Mouse (Mus musculus) thymus, adult 18-20 months (tissue): ENCODE results near the gene Spcs3.
"Not testable (repeated sequence)": the region's sequence is repeated elsewhere in the genome, so short reads cannot be mapped to it uniquely, and the experiment has no call there.

Experiments used
- DNase-seq, 2 experiments: peaks; one replicate each; pipeline ENCODE4 v3.0.0; 2022; ENCODE audit warnings: mixed read lengths in 2 of 2

The Spcs3 gene

GRCm38 (mm10) chr8:54529382-54530296 lies at the start of gene Spcs3, which contains the start of gene Asb5:
TSS of gene Spcs3 (minus strand) at chr8:54529998.
TSS of gene Asb5 (plus strand) at chr8:54529580.
- DNase-seq = peak; percentile 89

- DNase-seq = no peak
Observed at GRCm38 (mm10) chr8:54570618-54571609, 41.1 kb upstream of the Spcs3 start.

GRCm38 (mm10) chr8:54567168-54567567 lies 37.4 kb upstream of the Spcs3 start:
- no peak for DNase-seq

- DNase-seq = no peak
Observed at GRCm38 (mm10) chr8:54565603-54566260, 35.9 kb upstream of the Spcs3 start.

- DNase-seq = no peak
Observed at GRCm38 (mm10) chr8:54565181-54565580, 35.4 kb upstream of the Spcs3 start.

GRCm38 (mm10) chr8:54562137-54562536 lies 32.3 kb upstream of the Spcs3 start:
- DNase-seq = no peak

GRCm38 (mm10) chr8:54554921-54555320 lies 25.1 kb upstream of the Spcs3 start:
- DNase-seq = no peak

GRCm38 (mm10) chr8:54550026-54550574 lies 20.3 kb upstream of the Spcs3 start:
- DNase-seq = no peak

- DNase-seq = no peak
Observed at GRCm38 (mm10) chr8:54548383-54548782, 18.6 kb upstream of the Spcs3 start.

GRCm38 (mm10) chr8:54541331-54541730 lies 11.5 kb upstream of the Spcs3 start:
- DNase-seq = no peak

- no peak for DNase-seq
Observed at GRCm38 (mm10) chr8:54537285-54537684, 7.5 kb upstream of the Spcs3 start.

GRCm38 (mm10) chr8:54535172-54535571 lies 5.4 kb upstream of the Spcs3 start:
- no peak for DNase-seq

GRCm38 (mm10) chr8:54528571-54528970 lies 1.2 kb downstream of the Spcs3 start:
- DNase-seq = no peak

- no peak for DNase-seq
Observed at GRCm38 (mm10) chr8:54526700-54527099, 3.1 kb downstream of the Spcs3 start.

- DNase-seq = no peak
Observed at GRCm38 (mm10) chr8:54525606-54526005, 4.2 kb downstream of the Spcs3 start.

- no peak for DNase-seq
Observed at GRCm38 (mm10) chr8:54520516-54520915, 9.3 kb downstream of the Spcs3 start.

GRCm38 (mm10) chr8:54518756-54519460 lies 10.9 kb downstream of the Spcs3 start:
- DNase-seq = no peak

- DNase-seq = not testable (repeated sequence)
Observed at GRCm38 (mm10) chr8:54512200-54512599, 17.6 kb downstream of the Spcs3 start.

- no peak for DNase-seq
Observed at GRCm38 (mm10) chr8:54511791-54512190, 18.0 kb downstream of the Spcs3 start.

- DNase-seq = no peak
Observed at GRCm38 (mm10) chr8:54509221-54509721, 20.5 kb downstream of the Spcs3 start.

GRCm38 (mm10) chr8:54508814-54509213 lies 21.0 kb downstream of the Spcs3 start:
- no peak for DNase-seq

- no peak for DNase-seq
Observed at GRCm38 (mm10) chr8:54508096-54508456, 21.7 kb downstream of the Spcs3 start.
